Mouse (Mus musculus): ENCODE measurements around the gene Gm13769.
"Not testable (repeated sequence)": the region's sequence is repeated elsewhere in the genome, so short reads cannot be mapped to it uniquely, and the experiment has no call there.

Gm13769 gene

DNA sequence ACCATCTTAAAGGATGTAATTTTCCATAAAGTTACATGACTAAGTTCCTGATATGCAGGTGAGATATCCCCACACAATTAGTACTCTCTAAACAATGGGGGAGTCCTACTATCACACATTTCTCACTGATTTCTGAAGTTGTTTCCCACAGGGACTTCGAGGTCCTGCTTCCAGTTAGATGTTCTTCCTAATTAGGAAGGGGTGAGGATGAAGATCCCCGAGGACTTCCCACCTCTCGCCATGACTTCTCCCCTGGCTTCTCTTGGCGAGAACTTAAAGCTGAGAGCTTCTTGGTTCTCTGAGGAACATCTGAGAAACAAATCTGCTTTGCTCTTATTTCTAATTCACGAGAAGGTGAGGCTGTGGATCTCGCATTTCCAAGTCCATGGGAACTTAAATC, at the start of gene Gm13769:
Gene Gm13769, plus strand, starts transcription at position 301 of the 400 bp plus-strand sequence.
- not testable (repeated sequence) for DNase-seq

- no peak for DNase-seq
Observed at GRCm38 (mm10) chr2:90292741-90293140, 29.3 kb upstream of the Gm13769 start, which contains the start of gene Olfr1272. TSS of gene Olfr1272 (minus strand) at chr2:90292841.

DNA sequence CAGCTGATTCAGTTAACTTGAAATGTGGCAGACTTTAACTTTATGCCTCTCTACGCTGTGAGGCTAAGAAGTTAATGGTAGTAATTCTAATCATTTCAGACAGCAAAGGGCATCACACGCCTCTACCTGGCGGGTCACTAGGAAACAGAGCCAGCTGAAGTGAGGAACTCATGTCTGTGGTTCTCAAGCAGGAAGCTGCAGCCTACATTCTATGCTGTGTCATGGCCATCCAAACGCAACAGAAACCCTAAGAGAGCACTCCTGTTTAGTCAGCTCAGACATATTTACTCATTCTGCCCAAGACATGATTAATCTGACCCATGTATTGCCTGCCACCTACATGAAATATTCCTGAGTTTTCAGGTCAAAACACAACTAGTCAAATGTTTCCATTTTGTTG, 24.7 kb downstream of the Gm13769 start:
- not testable (repeated sequence) for DNase-seq

GRCm38 (mm10) chr2:90351047-90351446, 29.0 kb downstream of the Gm13769 start:
- DNase-seq, result not testable (repeated sequence)

DNA sequence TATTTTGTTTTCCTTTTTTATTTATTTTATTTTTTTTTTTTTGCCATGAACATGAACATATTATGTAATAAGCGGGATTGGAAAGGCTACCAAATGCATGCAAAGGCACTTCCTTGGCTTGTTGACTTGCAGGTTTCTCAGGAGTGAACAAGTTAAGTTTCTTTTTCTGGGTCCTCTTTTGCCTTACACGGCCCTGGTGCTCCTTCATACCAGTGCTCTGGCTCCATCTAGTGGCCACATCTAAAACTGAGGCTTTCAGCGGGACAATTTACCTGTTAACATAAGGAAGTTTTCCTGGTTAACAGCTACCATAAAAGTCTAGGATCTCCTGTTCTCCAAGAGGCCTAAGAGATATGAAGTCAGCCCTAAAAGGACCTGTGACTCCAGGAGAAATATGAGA, 29.5 kb downstream of the Gm13769 start:
- DNase-seq, result not testable (repeated sequence)

DNA sequence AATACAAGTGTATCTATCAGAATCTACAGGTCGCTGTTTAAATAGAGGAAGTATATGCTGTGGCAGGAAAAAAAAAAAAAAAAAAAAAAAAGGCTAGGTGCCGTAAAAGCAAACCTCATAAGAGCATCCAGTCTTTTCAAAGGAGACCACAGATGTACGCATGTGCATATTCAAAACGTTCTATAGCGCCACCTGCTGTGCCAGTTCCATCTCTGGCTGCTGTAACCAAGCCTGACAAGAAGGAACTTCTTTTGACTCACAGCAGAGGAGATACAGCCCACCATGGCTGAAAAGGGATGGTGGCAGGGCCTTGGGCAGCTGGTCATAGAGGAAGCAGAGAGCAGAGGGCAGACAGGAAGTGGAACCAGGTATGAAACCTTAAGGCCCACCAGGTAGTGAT, 37.2 kb downstream of the Gm13769 start:
- DNase-seq, result not testable (repeated sequence)

DNA sequence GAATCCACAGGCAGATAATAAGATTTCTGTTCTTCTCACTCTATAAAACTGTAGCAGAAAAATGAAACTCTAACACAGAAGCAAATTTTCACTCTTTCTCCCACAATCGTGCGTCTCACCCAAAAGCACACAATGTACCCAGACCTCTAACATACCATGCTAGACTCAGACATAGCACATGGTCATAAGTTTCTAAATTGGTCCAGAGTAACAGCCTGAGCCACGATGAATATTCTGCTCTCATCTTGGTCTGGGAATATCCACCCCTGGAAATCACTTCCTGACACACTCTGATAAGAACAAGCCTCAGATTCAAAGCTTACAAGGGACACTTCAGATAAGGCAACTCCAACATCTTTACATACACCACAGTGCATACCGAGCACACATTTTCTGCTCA, 38.2 kb downstream of the Gm13769 start:
- DNase-seq, result not testable (repeated sequence)
